Mouse (Mus musculus) mouse trophoblast stem cell (cell line): ENCODE results near the gene Pot1b.

Experiments
- in situ Hi-C, 2 experiments: fragments of 300-500 bp; cut with MseI, MboI; formaldehyde crosslinking; loops; 2 replicates in 1 of 2; 3 replicates in 1 of 2; pipeline ENCODE4 v1.15.1; 2025

The Pot1b gene

DNA sequence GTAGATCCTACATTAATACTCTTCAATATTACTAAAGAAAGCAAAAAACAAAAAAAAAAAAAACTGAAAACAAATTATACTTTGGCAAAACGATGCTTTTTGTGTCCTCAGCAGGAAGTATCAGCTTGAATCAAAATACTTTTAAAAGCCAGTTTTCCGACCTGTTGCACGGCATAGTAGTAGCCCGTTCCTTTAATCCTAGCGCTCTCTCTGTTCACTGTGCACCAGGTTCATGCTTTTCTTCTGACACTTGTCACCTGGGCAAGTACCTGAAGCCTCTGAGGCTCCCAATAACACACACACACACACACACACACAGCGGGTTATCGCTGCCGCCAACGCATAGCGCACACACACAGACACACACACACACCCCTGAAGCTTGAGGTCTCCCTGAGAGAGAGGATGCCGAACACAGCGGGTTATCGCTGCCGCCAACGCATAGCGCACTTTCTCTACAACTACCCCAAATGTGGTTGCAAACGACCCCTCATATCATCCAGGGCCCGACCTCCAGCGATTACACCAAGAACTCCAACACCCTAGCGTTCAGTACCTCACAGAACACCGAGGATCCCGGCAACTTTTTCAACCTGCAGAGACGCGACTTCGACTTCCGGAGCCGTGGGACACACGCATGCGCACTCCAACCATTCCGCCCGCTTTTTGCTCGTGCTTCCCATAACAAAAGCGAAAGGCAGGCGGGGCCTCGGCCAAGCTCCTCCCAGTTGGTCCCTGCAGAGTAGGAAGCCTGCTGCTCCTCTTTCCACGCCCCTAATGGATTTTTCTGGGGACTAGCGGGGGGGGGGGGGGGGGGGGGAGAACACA lies at the start of gene Pot1b:
TSS of gene Pot1b (minus strand) at position 645 of the 828 bp plus-strand sequence.
- in situ Hi-C loops, result no loop called here

DNA sequence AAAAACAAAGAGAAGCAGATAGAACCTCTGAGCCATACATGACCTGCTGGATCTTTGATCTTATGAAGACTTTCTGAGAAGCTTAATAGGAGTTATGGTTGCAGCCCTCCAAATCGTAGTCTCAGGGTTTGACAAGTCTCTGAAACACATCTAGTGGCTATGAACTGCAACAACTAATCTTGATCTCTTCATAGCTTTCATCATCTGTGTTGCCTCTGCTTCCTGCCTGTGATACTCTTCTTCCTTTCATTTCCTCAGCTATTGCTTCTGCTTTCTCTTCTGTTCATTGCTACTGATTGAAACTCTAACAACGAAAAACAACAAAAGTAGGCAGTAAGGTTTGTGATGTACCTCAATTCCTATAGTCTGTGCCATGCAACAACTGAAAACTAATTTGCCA lies 38.7 kb upstream of the Pot1b start:
- in situ Hi-C loops, result no loop called here

DNA sequence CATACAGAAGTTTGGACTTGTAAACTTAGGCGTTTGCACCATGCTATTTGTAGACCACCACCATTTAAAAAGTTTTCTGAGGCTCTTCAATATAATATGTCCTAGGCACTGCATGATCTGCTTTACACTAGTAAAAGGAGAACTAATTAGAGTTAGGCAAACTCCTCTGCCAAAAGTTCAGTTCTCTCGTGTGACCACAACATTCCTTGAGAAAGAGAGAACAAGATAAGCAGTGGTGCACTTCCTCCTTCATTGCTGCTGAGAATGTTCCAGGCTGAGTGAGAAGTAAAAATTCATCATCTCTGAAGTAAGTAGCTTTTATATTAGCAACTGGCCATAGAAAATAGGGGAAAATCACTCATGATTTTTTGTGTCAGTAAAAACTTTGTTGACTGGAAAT lies 37.4 kb upstream of the Pot1b start, which contains the start of gene Adgre4:
TSS of gene Adgre4 (plus strand) at position 199 of the 400 bp plus-strand sequence.
- in situ Hi-C loops, result no loop called here

DNA sequence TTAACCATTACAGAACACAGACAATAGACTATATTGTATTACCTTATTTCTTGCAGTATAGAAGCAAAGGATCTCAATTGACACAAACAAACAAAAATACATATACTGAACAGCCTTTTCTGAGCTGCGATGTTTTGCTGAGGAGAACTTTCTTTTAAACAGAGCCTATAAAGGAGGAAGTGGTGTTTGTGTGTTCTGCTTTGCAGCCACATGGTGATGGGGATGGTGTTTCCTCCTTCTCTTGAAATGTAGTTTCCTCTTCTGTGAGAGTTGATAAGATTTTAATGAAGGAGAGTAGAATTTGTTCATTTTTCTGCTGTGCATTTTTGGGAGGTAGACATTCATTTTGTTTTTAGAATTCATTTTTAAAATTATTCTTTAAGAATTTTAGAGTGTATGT lies 24.2 kb upstream of the Pot1b start:
- in situ Hi-C loops, result no loop called here

DNA sequence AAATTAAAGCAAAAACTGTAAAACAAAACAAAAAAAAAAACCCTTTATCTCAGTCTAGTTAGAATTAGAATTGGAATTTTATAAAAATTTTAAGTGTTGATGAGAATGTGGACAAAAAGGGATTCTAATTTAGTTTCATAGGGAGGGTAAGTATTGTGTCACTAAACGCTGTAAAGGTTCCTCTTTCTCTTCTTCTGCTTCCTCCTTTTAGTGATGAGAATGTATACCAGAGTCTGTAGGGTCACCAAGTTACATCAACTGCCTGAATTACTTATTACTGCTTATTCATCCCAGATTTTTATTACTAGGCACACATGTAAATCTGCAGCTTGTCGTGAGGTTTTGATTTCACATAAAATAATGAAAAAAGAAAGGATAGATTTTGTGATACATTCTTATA lies 13.8 kb upstream of the Pot1b start:
- in situ Hi-C loops, result no loop called here

DNA sequence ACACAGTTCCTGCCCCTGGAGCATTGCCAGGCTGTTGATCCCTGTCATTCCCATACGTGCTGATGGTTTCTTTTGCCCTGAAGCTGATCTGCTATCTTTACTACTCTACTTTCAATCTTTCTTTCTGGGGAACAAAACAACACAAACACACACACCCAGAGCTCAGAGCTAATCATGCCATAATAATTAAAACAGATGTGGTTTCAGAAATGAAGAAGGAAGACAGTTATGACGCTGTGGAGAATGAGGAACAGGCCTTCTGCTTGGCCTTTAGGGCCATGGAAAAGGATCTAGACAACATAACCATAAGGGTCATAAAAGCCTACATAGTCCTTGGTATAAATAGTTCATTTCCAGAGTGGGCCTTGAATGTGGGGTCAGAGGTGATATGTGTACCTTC lies 9.8 kb upstream of the Pot1b start:
- in situ Hi-C loops, result no loop called here

DNA sequence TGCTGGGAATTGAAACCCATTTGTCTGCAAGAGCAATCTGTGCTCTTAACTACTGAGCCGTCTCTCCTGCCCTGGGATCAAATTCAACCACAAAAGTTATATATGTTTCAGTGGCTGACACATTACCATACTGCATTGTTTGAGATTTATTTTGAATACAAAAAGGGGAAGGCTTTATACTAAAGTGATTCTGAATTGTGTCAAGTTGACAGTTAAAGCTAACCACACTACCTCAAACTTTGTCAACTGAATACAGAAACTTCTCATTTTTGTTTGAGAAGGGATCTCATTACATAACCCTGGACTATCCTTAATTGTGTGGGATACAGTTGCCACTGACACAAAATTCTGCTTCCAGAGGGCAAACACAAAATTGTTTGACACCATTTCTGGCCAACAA lies 8.8 kb upstream of the Pot1b start:
- in situ Hi-C loops, result no loop called here

DNA sequence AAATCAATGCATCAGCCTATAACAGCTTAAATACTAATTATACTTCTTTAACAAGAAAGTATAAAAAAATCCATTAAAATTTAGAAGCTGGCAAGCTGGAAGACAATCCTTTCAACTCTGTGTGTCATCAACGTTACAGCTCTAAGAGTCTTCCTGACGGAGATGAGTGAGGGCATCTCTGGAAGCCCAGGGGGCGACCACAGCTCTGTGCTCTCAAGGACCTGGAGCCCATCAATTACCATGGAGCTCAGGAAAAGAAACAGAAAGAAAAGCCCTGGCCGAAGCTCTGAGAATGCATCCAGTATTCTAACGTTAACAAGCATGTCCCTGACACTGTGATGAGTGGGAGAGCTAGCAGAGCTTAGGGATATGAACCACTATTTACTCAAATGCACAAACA lies 9.6 kb downstream of the Pot1b start:
- in situ Hi-C loops, result loop anchor here (10.0 kb wide), 1 partner anchor 182 kb away; no protein-coding TSS in a partner anchor

DNA sequence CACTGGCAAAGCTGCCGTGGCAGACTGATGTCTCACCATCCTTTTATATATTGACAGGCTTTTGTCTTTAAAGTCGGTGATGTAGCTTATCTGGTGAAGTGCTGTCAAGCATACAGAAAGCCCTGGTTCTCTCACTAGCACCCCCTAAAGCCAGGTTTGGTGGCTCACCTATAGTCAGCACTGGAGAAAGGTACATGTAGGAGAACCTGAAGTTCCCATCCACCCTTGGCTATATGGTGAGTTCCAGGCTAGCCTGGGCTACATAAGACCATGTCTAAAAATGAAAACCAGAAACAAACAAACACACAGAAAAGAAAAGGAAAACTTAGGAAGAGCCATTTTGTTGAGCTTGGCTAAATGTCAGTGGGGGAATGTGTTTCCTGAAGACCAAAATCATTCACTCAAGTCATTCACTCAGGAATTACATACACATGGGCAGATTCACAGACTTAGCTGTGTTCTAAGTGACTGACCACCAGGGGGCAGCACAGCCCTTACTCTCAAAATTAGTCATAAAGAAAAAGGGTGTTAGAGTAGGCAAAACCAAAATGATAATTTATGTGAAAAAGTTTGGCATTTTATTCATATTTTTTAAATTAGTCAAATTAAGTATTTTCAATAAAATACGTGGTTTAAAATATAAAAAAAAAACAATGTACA lies 10.1 kb downstream of the Pot1b start:
- in situ Hi-C loops, result loop anchor here (10.0 kb wide), 1 partner anchor 183 kb away; no protein-coding TSS in a partner anchor

DNA sequence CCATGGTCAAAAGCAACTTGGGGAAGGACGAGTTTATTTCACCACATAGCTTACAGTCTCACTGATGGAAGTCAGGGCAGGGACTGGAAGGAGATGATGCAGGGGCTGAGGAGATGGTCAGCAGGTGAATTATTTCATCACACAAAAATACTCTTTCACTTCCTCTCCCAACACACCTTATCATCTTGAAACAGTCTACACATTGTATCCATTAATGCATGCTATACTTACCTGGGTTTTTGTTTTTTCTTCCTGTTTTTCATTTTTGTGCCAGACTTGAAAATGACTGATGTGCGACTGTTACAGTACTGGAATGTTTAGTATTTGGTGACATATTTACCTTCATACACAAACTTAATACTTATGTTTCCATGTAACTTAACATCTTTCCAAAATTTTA lies 13.0 kb downstream of the Pot1b start:
- in situ Hi-C loops, result no loop called here

DNA sequence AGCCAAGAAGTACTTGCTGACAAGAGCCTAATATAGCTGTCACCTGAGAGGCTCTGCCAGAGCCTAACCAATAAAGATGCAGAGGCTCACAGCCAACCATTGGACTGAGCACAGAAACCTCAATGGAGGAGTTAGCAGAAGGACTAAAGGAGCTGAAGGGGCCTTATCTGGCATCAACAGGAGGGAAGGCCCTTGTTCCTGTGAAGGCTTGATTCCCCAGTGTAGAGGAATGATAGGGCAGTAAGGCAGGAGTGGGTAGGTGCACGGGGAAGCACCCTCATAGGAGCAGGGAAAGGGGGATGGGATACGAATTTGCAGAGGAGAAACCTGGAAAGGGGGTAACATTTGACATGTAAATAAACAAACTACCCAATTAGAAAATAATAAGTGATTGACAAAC lies 51.3 kb downstream of the Pot1b start:
- in situ Hi-C loops, result no loop called here

DNA sequence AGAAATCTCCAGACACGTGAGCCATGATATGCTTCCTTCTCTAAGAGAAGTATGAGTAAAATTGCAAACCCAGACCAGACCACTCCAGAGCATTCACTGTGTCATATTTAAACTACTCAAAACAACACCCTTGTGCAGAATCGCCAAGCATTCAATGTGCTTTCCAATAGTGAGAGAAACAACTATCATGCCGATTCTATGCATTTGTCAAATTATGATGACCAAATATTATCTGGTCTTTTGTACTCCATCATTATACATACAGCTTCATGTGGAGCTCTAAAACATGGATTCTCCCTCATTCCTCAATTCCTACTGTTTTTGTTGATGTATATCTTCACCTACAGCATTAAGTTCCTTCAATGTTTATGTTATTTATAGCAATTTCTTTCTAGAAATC lies 87.3 kb downstream of the Pot1b start, which contains the start of gene Vmn2r118:
TSS of gene Vmn2r118 (minus strand) at position 101 of the 400 bp plus-strand sequence.
- in situ Hi-C loops, result no loop called here
